Mouse (Mus musculus) limb, embryonic 11.5 days (tissue): Measurements from ENCODE around the gene Mpped2. TPM values are rescaled to one million over a fixed set of nuclear protein-coding genes. Genes with fewer than 3 reads are reported as not detected.

ENCODE experiments used
- ATAC-seq: fragments of 200-750 bp; cut with Nextera tagmentation; 2 replicates; pipeline ENCODE4 v1.8.0; 2017; ENCODE audit warnings: low read depth; ENCODE audit not compliant: insufficient number of reproducible peaks, low FRiP score, low TSS enrichment
- DNase-seq: peaks from one replicate; pipeline ENCODE4 v3.0.0-alpha.2; 2015; ENCODE audit warnings: low spot score
- H3K27ac ChIP-seq: fragments of 300-500 bp; sonication (generic); replicated peaks from 2 replicates; pipeline ENCODE4 v1.5.1; 2014; ENCODE audit warnings: low read depth, mild to moderate bottlenecking, low read length
- H3K27me3 ChIP-seq: fragments of 300-500 bp; sonication (generic); 2 replicates; pipeline ENCODE4 v1.6.1; 2014; ENCODE audit warnings: mild to moderate bottlenecking, low read length, mixed read lengths; ENCODE audit not compliant: control insufficient read depth, insufficient read depth
- H3K36me3 ChIP-seq: fragments of 300-500 bp; sonication (generic); 2 replicates; pipeline ENCODE4 v1.6.1; 2014; ENCODE audit warnings: mild to moderate bottlenecking, low read length, moderate library complexity, mixed read lengths; ENCODE audit not compliant: control insufficient read depth, insufficient read depth
- H3K4me1 ChIP-seq: fragments of 300-500 bp; sonication (generic); 2 replicates; pipeline ENCODE4 v1.6.1; 2014; ENCODE audit warnings: low read length, mixed read lengths; ENCODE audit not compliant: control insufficient read depth, insufficient read depth
- H3K4me2 ChIP-seq: fragments of 300-500 bp; sonication (generic); 2 replicates; pipeline ENCODE4 v1.6.1; 2014; ENCODE audit warnings: low read depth, mild to moderate bottlenecking, moderate library complexity; ENCODE audit not compliant: severe bottlenecking
- H3K4me3 ChIP-seq: fragments of 300-500 bp; sonication (generic); 2 replicates; pipeline ENCODE4 v1.5.1; 2014; ENCODE audit warnings: low read depth, low read length
- H3K9ac ChIP-seq: fragments of 300-500 bp; sonication (generic); 2 replicates; pipeline ENCODE4 v1.6.1; 2014; ENCODE audit warnings: mild to moderate bottlenecking, low read length
- H3K9me3 ChIP-seq: fragments of 300-500 bp; sonication (generic); 2 replicates; pipeline ENCODE4 v1.6.1; 2016; ENCODE audit warnings: low read length; ENCODE audit not compliant: control insufficient read depth
- WGBS: fragments of 180-500 bp; shearing (Covaris S2); extraction: QIAGEN DNeasy Blood & Tissue Kit; methylation state at CpG from one replicate; pipeline ENCODE4 v1.1.7; 2014; 5-methylcytosine and 5-hydroxymethylcytosine counted together
- polyA plus RNA-seq: library from polyadenylated mRNA; unstranded; fragments of >200 nt; fragmentation: Nextera tagmentation; extraction: Ambion mirVana; gene quantifications from 2 replicates; pipeline ENCODE4 v1.2.1, GENCODE M21; 2014

The Mpped2 gene
- 91.3 and 98.0 TPM in 2 replicates for polyA plus RNA-seq

- H3K4me1 ChIP-seq = peaks cover 8% of the 10 kb centered on the region
- peak within 1 kb of the TSS; percentile 80 for H3K4me3 ChIP-seq
- H3K27me3 ChIP-seq = no peaks in the 10 kb centered on the region
- DNase-seq (peak; percentile 86), ATAC-seq (peak; percentile 51)
- H3K9ac ChIP-seq = peak within 1 kb of the TSS; percentile 99
- peak within 1 kb of the TSS; percentile 99 for H3K27ac ChIP-seq
- WGBS = under 1% methylated on average over 43 of the region's 56 CpGs
- H3K4me2 ChIP-seq = peak within 1 kb of the TSS; percentile 96
- H3K36me3 ChIP-seq = no peaks in the 10 kb centered on the region
- no peaks in the 10 kb centered on the region for H3K9me3 ChIP-seq
These were observed at the start of gene Mpped2 for GRCm38 (mm10) chr2:106692783-106693701. Mpped2 (plus strand) TSS chr2:106693269.

- H3K4me3 ChIP-seq = no peak overlapping the region
- no peak for DNase-seq
- no peak for ATAC-seq
- no peak overlapping the region for H3K4me2 ChIP-seq
- no peak overlapping the region for H3K27ac ChIP-seq
- H3K4me1 ChIP-seq = no peaks in the 10 kb centered on the region
- no peaks in the 10 kb centered on the region for H3K9me3 ChIP-seq
- no peaks in the 10 kb centered on the region for H3K36me3 ChIP-seq
- H3K9ac ChIP-seq = no peak overlapping the region
- 94% methylated on average over 3 of the region's 3 CpGs for WGBS
- H3K27me3 ChIP-seq = no peaks in the 10 kb centered on the region
These were observed 48.3 kb upstream of the Mpped2 start for GRCm38 (mm10) chr2:106644782-106645181.

- 8% methylated on average over 25 of the region's 25 CpGs for WGBS
- DNase-seq = peak; percentile 83
- peaks cover 1% of the 10 kb centered on the region; the same call in 1 of the 2 replicates for H3K4me1 ChIP-seq
- H3K9me3 ChIP-seq = no peaks in the 10 kb centered on the region
- no peak overlapping the region for H3K27ac ChIP-seq
- ATAC-seq = peak; percentile 83
- no peaks in the 10 kb centered on the region for H3K27me3 ChIP-seq
- H3K4me3 ChIP-seq = peak overlapping the region; percentile 33
- peak overlapping the region; percentile 56 for H3K4me2 ChIP-seq
- no peaks in the 10 kb centered on the region for H3K36me3 ChIP-seq
- peak overlapping the region; percentile 60; the same call in 1 of the 2 replicates for H3K9ac ChIP-seq
These were observed 43.1 kb upstream of the Mpped2 start for GRCm38 (mm10) chr2:106649686-106650570.

- WGBS = 91% methylated on average over 8 of the region's 8 CpGs
- H3K9ac ChIP-seq = no peak overlapping the region
- no peak overlapping the region for H3K27ac ChIP-seq
- no peaks in the 10 kb centered on the region for H3K27me3 ChIP-seq
- peaks cover 6% of the 10 kb centered on the region; the same call in 1 of the 2 replicates for H3K4me1 ChIP-seq
- no peak overlapping the region for H3K4me3 ChIP-seq
- H3K9me3 ChIP-seq = no peaks in the 10 kb centered on the region
- ATAC-seq (no peak), DNase-seq (no peak)
- H3K4me2 ChIP-seq = no peak overlapping the region
- no peaks in the 10 kb centered on the region for H3K36me3 ChIP-seq
These were observed 40.9 kb upstream of the Mpped2 start for GRCm38 (mm10) chr2:106652151-106652550.

GRCm38 (mm10) chr2:106652741-106653140, 40.3 kb upstream of the Mpped2 start:
- Histone ChIP-seq H3K9me3 (no peaks in the 10 kb centered on the region), H3K36me3 (no peaks in the 10 kb centered on the region), H3K27ac (no peak overlapping the region), H3K4me1 (peaks cover 9% of the 10 kb centered on the region; the same call in 1 of the 2 replicates), H3K4me2 (no peak overlapping the region), H3K27me3 (no peaks in the 10 kb centered on the region), H3K4me3 (no peak overlapping the region), H3K9ac (no peak overlapping the region)
- WGBS = 84% methylated on average over 4 of the region's 4 CpGs
- ATAC-seq (no peak), DNase-seq (no peak)

GRCm38 (mm10) chr2:106653261-106653660, 39.8 kb upstream of the Mpped2 start:
- no peak overlapping the region for H3K9ac ChIP-seq
- ATAC-seq = no peak
- H3K4me3 ChIP-seq = no peak overlapping the region
- H3K9me3 ChIP-seq = no peaks in the 10 kb centered on the region
- H3K27me3 ChIP-seq = no peaks in the 10 kb centered on the region
- H3K36me3 ChIP-seq = no peaks in the 10 kb centered on the region
- DNase-seq = no peak
- no peak overlapping the region for H3K27ac ChIP-seq
- H3K4me2 ChIP-seq = no peak overlapping the region
- peaks cover 9% of the 10 kb centered on the region; the same call in 1 of the 2 replicates for H3K4me1 ChIP-seq
- 96% methylated on average over 4 of the region's 4 CpGs for WGBS

- WGBS = 41% methylated on average over 4 of the region's 4 CpGs
- Histone ChIP-seq H3K4me1 (peaks cover 13% of the 10 kb centered on the region), H3K27ac (no peak overlapping the region; the same call in 1 of the 2 replicates), H3K4me2 (no peak overlapping the region), H3K36me3 (no peaks in the 10 kb centered on the region), H3K9me3 (no peaks in the 10 kb centered on the region), H3K27me3 (no peaks in the 10 kb centered on the region), H3K4me3 (no peak overlapping the region), H3K9ac (no peak overlapping the region)
- DNase-seq (no peak), ATAC-seq (peak; percentile 53)
These were observed 37.8 kb upstream of the Mpped2 start for GRCm38 (mm10) chr2:106655271-106655670.

- H3K9ac ChIP-seq = no peak overlapping the region
- H3K4me3 ChIP-seq = no peak overlapping the region
- no peaks in the 10 kb centered on the region for H3K4me1 ChIP-seq
- no peaks in the 10 kb centered on the region for H3K27me3 ChIP-seq
- H3K27ac ChIP-seq = no peak overlapping the region
- no peak for DNase-seq
- H3K36me3 ChIP-seq = no peaks in the 10 kb centered on the region
- H3K4me2 ChIP-seq = no peak overlapping the region
- ATAC-seq = no peak
- WGBS = 62% methylated on average over 11 of the region's 11 CpGs
- no peaks in the 10 kb centered on the region for H3K9me3 ChIP-seq
These were observed 27.8 kb upstream of the Mpped2 start for GRCm38 (mm10) chr2:106665271-106665670.
